Mouse (Mus musculus) layer of hippocampus, adult 9-11 months (tissue): ENCODE measurements around the gene Rbm12b1.
A peak's percentile ranks its signal among the peaks of the same experiment; 100 is the strongest.
"Not testable (repeated sequence)": the region's sequence is repeated elsewhere in the genome, so short reads cannot be mapped to it uniquely, and the experiment has no call there.

Experiments used
- DNase-seq: peaks from one replicate; pipeline ENCODE4 v3.0.0; 2022

Rbm12b1 gene

GRCm38 (mm10) chr4:12140141-12140567, at the start of gene Rbm12b1:
TSS of gene Rbm12b1 (plus strand) at chr4:12140264.
- peak; percentile 81 for DNase-seq

GRCm38 (mm10) chr4:12140592-12141062, 563 bp downstream of the Rbm12b1 start:
- DNase-seq: not testable (repeated sequence)

- not testable (repeated sequence) for DNase-seq
Observed at GRCm38 (mm10) chr4:12141516-12141915, 1.5 kb downstream of the Rbm12b1 start.

- no peak for DNase-seq
Observed at GRCm38 (mm10) chr4:12147660-12148059, 7.6 kb downstream of the Rbm12b1 start.

GRCm38 (mm10) chr4:12170986-12171317, 30.9 kb downstream of the Rbm12b1 start:
- DNase-seq: no peak

GRCm38 (mm10) chr4:12171318-12172091, 31.4 kb downstream of the Rbm12b1 start, which contains the start of gene Fam92a:
TSS of gene Fam92a (minus strand) at chr4:12172015.
- DNase-seq: peak; percentile 51

- DNase-seq: peak; percentile 78
Observed at GRCm38 (mm10) chr4:12178992-12179391, 38.9 kb downstream of the Rbm12b1 start.
